Mouse (Mus musculus): ENCODE measurements around the gene Tenm4. TPM values are rescaled to one million over a fixed set of nuclear protein-coding genes. Genes with fewer than 3 reads are reported as not detected.

Gene Tenm4
- polyA plus RNA-seq, 1 experiment: 12.2 TPM

- DNase-seq: no peak
- no peak overlapping the region for H3K4me3 ChIP-seq (replicated peaks; ENCODE audit: insufficient read depth, low read depth, low read length)
- no peak overlapping the region for H3K27ac ChIP-seq (ENCODE audit: insufficient read depth, low read length)
- H3K27me3 ChIP-seq (ENCODE audit: control insufficient read depth, insufficient read depth, low read length): no peaks in the 10 kb centered on the region; the same call in 1 of the 2 replicates
- no peak for TF ChIP-seq CTCF (IDR thresholded peaks at IDR 0.05; ENCODE audit: borderline replicate concordance, insufficient read depth, low read depth, low read length)
- WGBS: 78% methylated on average over 1 of the region's 1 CpGs
- no peaks in the 10 kb centered on the region for H3K4me1 ChIP-seq (ENCODE audit: control insufficient read depth, insufficient read depth, low read length)
Observed at GRCm38 (mm10) chr7:96806561-96806960, 635.5 kb downstream of the Tenm4 start.

DNA sequence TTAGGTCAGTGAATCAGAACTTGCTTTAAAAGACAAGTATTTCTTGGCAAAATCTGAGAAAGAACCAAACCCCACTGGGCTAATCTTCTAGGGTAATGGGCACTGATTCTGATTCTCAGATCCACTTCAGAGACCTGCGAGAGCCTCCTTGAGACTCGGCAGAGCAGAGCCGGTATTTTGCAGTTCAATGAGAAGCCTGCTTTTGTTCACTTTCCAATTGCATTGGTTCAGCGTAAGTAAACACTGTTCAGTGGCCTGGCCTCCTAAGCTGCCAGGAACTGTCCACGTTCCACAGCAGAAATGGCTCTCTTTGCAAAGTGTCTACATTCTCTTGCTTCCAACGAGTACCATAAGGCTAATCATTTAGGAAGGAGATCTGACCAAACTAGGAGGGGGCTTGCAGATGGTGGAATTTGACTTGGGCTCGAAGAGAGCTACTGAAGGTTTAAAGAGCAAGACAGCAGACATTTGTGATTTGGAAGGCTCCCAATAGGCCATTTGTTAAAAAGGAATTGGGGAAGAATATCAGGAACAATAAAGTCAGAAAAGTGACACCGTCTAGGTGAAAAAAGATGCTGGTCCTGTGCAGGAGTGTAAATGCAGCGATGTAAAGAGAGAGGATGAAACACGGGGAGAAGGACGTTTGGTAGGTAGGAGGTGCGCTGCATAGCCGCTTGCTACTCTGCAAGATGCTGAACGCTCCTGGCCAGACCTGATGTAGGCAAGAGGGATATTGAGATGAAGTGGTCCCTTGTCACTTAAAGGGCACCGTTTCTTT is 636.4 kb downstream of the Tenm4 start:
- H3K4me3 ChIP-seq (replicated peaks; ENCODE audit: insufficient read depth, low read depth, low read length): no peak overlapping the region
- H3K27me3 ChIP-seq (ENCODE audit: control insufficient read depth, insufficient read depth, low read length): no peaks in the 10 kb centered on the region; the same call in 1 of the 2 replicates
- no peak for TF ChIP-seq POLR2A (IDR thresholded peaks at IDR 0.05; ENCODE audit: borderline replicate concordance, insufficient read depth, low read length)
- no peak for TF ChIP-seq CTCF (IDR thresholded peaks at IDR 0.05; ENCODE audit: borderline replicate concordance, insufficient read depth, low read depth, low read length)
- WGBS: 62% methylated on average over 15 of the region's 15 CpGs
- no peak for DNase-seq
- no peak overlapping the region for H3K27ac ChIP-seq (ENCODE audit: insufficient read depth, low read length)
- H3K4me1 ChIP-seq (ENCODE audit: control insufficient read depth, insufficient read depth, low read length): no peaks in the 10 kb centered on the region

GRCm38 (mm10) chr7:96808059-96808646 is 637.1 kb downstream of the Tenm4 start:
- no peak overlapping the region for H3K4me3 ChIP-seq (replicated peaks; ENCODE audit: insufficient read depth, low read depth, low read length)
- TF ChIP-seq POLR2A (IDR thresholded peaks at IDR 0.05; ENCODE audit: borderline replicate concordance, insufficient read depth, low read length) (no peak), CTCF (IDR thresholded peaks at IDR 0.05; ENCODE audit: borderline replicate concordance, insufficient read depth, low read depth, low read length) (no peak)
- 74% methylated on average over 7 of the region's 7 CpGs for WGBS

GRCm38 (mm10) chr7:96811691-96812090 is 640.6 kb downstream of the Tenm4 start:
- Histone ChIP-seq H3K4me1 (ENCODE audit: control insufficient read depth, insufficient read depth, low read length) (no peaks in the 10 kb centered on the region), H3K27ac (ENCODE audit: insufficient read depth, low read length) (no peak overlapping the region), H3K27me3 (ENCODE audit: control insufficient read depth, insufficient read depth, low read length) (no peaks in the 10 kb centered on the region; the same call in 1 of the 2 replicates), H3K4me3 (replicated peaks; ENCODE audit: insufficient read depth, low read depth, low read length) (no peak overlapping the region)
- 34% methylated on average over 11 of the region's 11 CpGs for WGBS
- DNase-seq: peak in 1 of 2 experiments; percentile 15
- TF ChIP-seq CTCF (IDR thresholded peaks at IDR 0.05; ENCODE audit: borderline replicate concordance, insufficient read depth, low read depth, low read length) (no peak), POLR2A (IDR thresholded peaks at IDR 0.05; ENCODE audit: borderline replicate concordance, insufficient read depth, low read length) (no peak)

More at GRCm38 (mm10) chr7:96808059-96808646, 637.1 kb downstream of the Tenm4 start:
- Histone ChIP-seq H3K4me1 (ENCODE audit: control insufficient read depth, insufficient read depth, low read length) (no peaks in the 10 kb centered on the region), H3K27me3 (ENCODE audit: control insufficient read depth, insufficient read depth, low read length) (no peaks in the 10 kb centered on the region; the same call in 1 of the 2 replicates), H3K27ac (ENCODE audit: insufficient read depth, low read length) (no peak overlapping the region)
- DNase-seq: no peak

GRCm38 (mm10) chr7:96813036-96813435 is 642.0 kb downstream of the Tenm4 start:
- DNase-seq: no peak
- no peaks in the 10 kb centered on the region; the same call in 1 of the 2 replicates for H3K27me3 ChIP-seq (ENCODE audit: control insufficient read depth, insufficient read depth, low read length)
- 40% methylated on average over 5 of the region's 5 CpGs for WGBS
- TF ChIP-seq POLR2A (IDR thresholded peaks at IDR 0.05; ENCODE audit: borderline replicate concordance, insufficient read depth, low read length): no peak
- no peak for TF ChIP-seq CTCF (IDR thresholded peaks at IDR 0.05; ENCODE audit: borderline replicate concordance, insufficient read depth, low read depth, low read length)
- H3K27ac ChIP-seq (ENCODE audit: insufficient read depth, low read length): no peak overlapping the region
- no peak overlapping the region for H3K4me3 ChIP-seq (replicated peaks; ENCODE audit: insufficient read depth, low read depth, low read length)
- no peaks in the 10 kb centered on the region for H3K4me1 ChIP-seq (ENCODE audit: control insufficient read depth, insufficient read depth, low read length)

GRCm38 (mm10) chr7:96813497-96814400 is 642.7 kb downstream of the Tenm4 start:
- no peak for TF ChIP-seq CTCF (IDR thresholded peaks at IDR 0.05; ENCODE audit: borderline replicate concordance, insufficient read depth, low read depth, low read length)
- no peak for TF ChIP-seq POLR2A (IDR thresholded peaks at IDR 0.05; ENCODE audit: borderline replicate concordance, insufficient read depth, low read length)
- WGBS: 70% methylated on average over 9 of the region's 9 CpGs
- H3K27ac ChIP-seq (ENCODE audit: insufficient read depth, low read length): no peak overlapping the region
- no peaks in the 10 kb centered on the region; the same call in 1 of the 2 replicates for H3K27me3 ChIP-seq (ENCODE audit: control insufficient read depth, insufficient read depth, low read length)
- no peak overlapping the region for H3K4me3 ChIP-seq (replicated peaks; ENCODE audit: insufficient read depth, low read depth, low read length)
- H3K4me1 ChIP-seq (ENCODE audit: control insufficient read depth, insufficient read depth, low read length): no peaks in the 10 kb centered on the region
- no peak for DNase-seq

- Histone ChIP-seq H3K4me1 (ENCODE audit: control insufficient read depth, insufficient read depth, low read length) (no peaks in the 10 kb centered on the region), H3K27ac (ENCODE audit: insufficient read depth, low read length) (no peak overlapping the region), H3K4me3 (replicated peaks; ENCODE audit: insufficient read depth, low read depth, low read length) (no peak overlapping the region), H3K27me3 (ENCODE audit: control insufficient read depth, insufficient read depth, low read length) (no peaks in the 10 kb centered on the region; the same call in 1 of the 2 replicates)
- no peak for DNase-seq
- TF ChIP-seq POLR2A (IDR thresholded peaks at IDR 0.05; ENCODE audit: borderline replicate concordance, insufficient read depth, low read length) (no peak), CTCF (IDR thresholded peaks at IDR 0.05; ENCODE audit: borderline replicate concordance, insufficient read depth, low read depth, low read length) (no peak)
Observed at GRCm38 (mm10) chr7:96814581-96814980, 643.5 kb downstream of the Tenm4 start.
